Mouse (Mus musculus) heart, embryonic 11.5 days (tissue): ENCODE data around the gene Fbxl16. TPM values are rescaled to one million over a fixed set of nuclear protein-coding genes. Genes with fewer than 3 reads are reported as not detected.
A peak's percentile ranks its signal among the peaks of the same experiment; 100 is the strongest.

Experiments used
- ATAC-seq: fragments of 200-750 bp; cut with Nextera tagmentation; replicated peaks from 2 replicates; pipeline ENCODE4 v1.8.0; 2017; ENCODE audit warnings: moderate library complexity; ENCODE audit not compliant: insufficient number of reproducible peaks, low FRiP score, low TSS enrichment
- H3K27ac ChIP-seq: fragments of 300-500 bp; sonication (generic); 2 replicates; pipeline ENCODE4 v1.5.1; 2014; ENCODE audit warnings: mild to moderate bottlenecking, low read depth, low read length
- H3K27me3 ChIP-seq: fragments of 300-500 bp; sonication (generic); 2 replicates; pipeline ENCODE4 v1.6.1; 2014; ENCODE audit warnings: mild to moderate bottlenecking, low read length, mixed read lengths; ENCODE audit not compliant: control insufficient read depth, insufficient read depth
- H3K36me3 ChIP-seq: fragments of 300-500 bp; sonication (generic); 2 replicates; pipeline ENCODE4 v1.6.1; 2014; ENCODE audit warnings: mild to moderate bottlenecking, low read length, moderate library complexity, mixed read lengths; ENCODE audit not compliant: control insufficient read depth, insufficient read depth
- H3K4me1 ChIP-seq: fragments of 300-500 bp; sonication (generic); 2 replicates; pipeline ENCODE4 v1.6.1; 2014; ENCODE audit warnings: low read length; ENCODE audit not compliant: control insufficient read depth, insufficient read depth
- H3K4me2 ChIP-seq: fragments of 300-500 bp; sonication (generic); 2 replicates; pipeline ENCODE4 v1.6.1; 2014; ENCODE audit warnings: mild to moderate bottlenecking, moderate library complexity
- H3K4me3 ChIP-seq: fragments of 300-500 bp; sonication (generic); 2 replicates; pipeline ENCODE4 v1.5.1; 2014; ENCODE audit warnings: low read depth, low read length
- H3K9ac ChIP-seq: fragments of 300-500 bp; sonication (generic); 2 replicates; pipeline ENCODE4 v1.6.1; 2014; ENCODE audit warnings: mild to moderate bottlenecking, low read depth, low read length, moderate library complexity
- H3K9me3 ChIP-seq: fragments of 300-500 bp; sonication (generic); replicated peaks from 2 replicates; pipeline ENCODE4 v1.6.1; 2016; ENCODE audit warnings: low read length; ENCODE audit not compliant: control insufficient read depth
- WGBS: fragments of 180-500 bp; shearing (Covaris S2); extraction: QIAGEN DNeasy Blood & Tissue Kit; methylation state at CpG from one replicate; pipeline ENCODE4 v1.1.7; 2014; ENCODE audit not compliant: insufficient replicate concordance; 5-methylcytosine and 5-hydroxymethylcytosine counted together
- polyA plus RNA-seq: library from polyadenylated mRNA; unstranded; fragments of >200 nt; fragmentation: Nextera tagmentation; extraction: Ambion mirVana; gene quantifications from 2 replicates; pipeline ENCODE4 v1.2.1, GENCODE M21; 2014

Fbxl16 gene
- polyA plus RNA-seq, 1 experiment from 2014 or later = 1.1 TPM

GRCm38 (mm10) chr17:25833291-25833663, 24.4 kb downstream of the Fbxl16 start, which contains the start of gene Stub1:
Gene Stub1 (minus strand): TSS chr17:25833404.
- under 1% methylated on average over 24 of the region's 24 CpGs for WGBS
- Histone ChIP-seq H3K4me3 (peak within 1 kb of the TSS; percentile 88), H3K27me3 (no peaks in the 10 kb centered on the region), H3K27ac (peak within 1 kb of the TSS; percentile 99), H3K4me1 (peaks cover 73% of the 10 kb centered on the region), H3K9me3 (no peaks in the 10 kb centered on the region), H3K36me3 (peaks cover 19% of the 10 kb centered on the region), H3K4me2 (peak within 1 kb of the TSS; percentile 98), H3K9ac (peak within 1 kb of the TSS; percentile 92)
- peak; percentile 73 for ATAC-seq

- H3K9me3 ChIP-seq = no peaks in the 10 kb centered on the region
- peak overlapping the region; percentile 99 for H3K27ac ChIP-seq
- 39% methylated on average over 6 of the region's 6 CpGs for whole genome bisulfite sequencing
- peaks cover 22% of the 10 kb centered on the region for H3K36me3 ChIP-seq
- no peaks in the 10 kb centered on the region for H3K27me3 ChIP-seq
- H3K4me2 ChIP-seq = peak overlapping the region; percentile 98
- H3K4me1 ChIP-seq = peaks cover 69% of the 10 kb centered on the region
- H3K9ac ChIP-seq = peak overlapping the region; percentile 92
- no peak for ATAC-seq
- peak overlapping the region; percentile 88 for H3K4me3 ChIP-seq
Measured at GRCm38 (mm10) chr17:25833961-25834594, 25.2 kb downstream of the Fbxl16 start.

GRCm38 (mm10) chr17:25834595-25835222, 25.8 kb downstream of the Fbxl16 start:
- peak overlapping the region; percentile 92 for H3K9ac ChIP-seq
- no peaks in the 10 kb centered on the region for H3K27me3 ChIP-seq
- H3K27ac ChIP-seq = peak overlapping the region; percentile 99; the same call in 1 of the 2 replicates
- peak overlapping the region; percentile 98 for H3K4me2 ChIP-seq
- peak overlapping the region; percentile 88 for H3K4me3 ChIP-seq
- 90% methylated on average over 12 of the region's 12 CpGs for WGBS
- H3K9me3 ChIP-seq = no peaks in the 10 kb centered on the region
- ATAC-seq = no peak
- peaks cover 27% of the 10 kb centered on the region for H3K36me3 ChIP-seq
- H3K4me1 ChIP-seq = peaks cover 66% of the 10 kb centered on the region

- Histone ChIP-seq H3K9ac (no peak overlapping the region), H3K27me3 (no peaks in the 10 kb centered on the region), H3K4me2 (peak overlapping the region; percentile 98), H3K9me3 (no peaks in the 10 kb centered on the region), H3K36me3 (peaks cover 28% of the 10 kb centered on the region), H3K4me1 (peaks cover 60% of the 10 kb centered on the region), H3K4me3 (peak overlapping the region; percentile 88; the same call in 1 of the 2 replicates), H3K27ac (no peak overlapping the region)
- ATAC-seq = no peak
- 92% methylated on average over 7 of the region's 7 CpGs for WGBS
Measured at GRCm38 (mm10) chr17:25835301-25835700, 26.4 kb downstream of the Fbxl16 start.

GRCm38 (mm10) chr17:25835816-25836215, 26.9 kb downstream of the Fbxl16 start:
- 88% methylated on average over 16 of the region's 16 CpGs for WGBS
- H3K4me1 ChIP-seq = peaks cover 56% of the 10 kb centered on the region
- peak overlapping the region; percentile 86 for H3K4me2 ChIP-seq
- ATAC-seq = no peak
- H3K27ac ChIP-seq = no peak overlapping the region
- no peak overlapping the region for H3K4me3 ChIP-seq
- peak overlapping the region; percentile 73 for H3K9ac ChIP-seq
- no peaks in the 10 kb centered on the region for H3K27me3 ChIP-seq
- H3K9me3 ChIP-seq = no peaks in the 10 kb centered on the region
- H3K36me3 ChIP-seq = peaks cover 28% of the 10 kb centered on the region

GRCm38 (mm10) chr17:25836397-25837075, 27.7 kb downstream of the Fbxl16 start:
- Histone ChIP-seq H3K4me2 (peak overlapping the region; percentile 86), H3K27ac (peak overlapping the region; percentile 69), H3K27me3 (no peaks in the 10 kb centered on the region), H3K4me3 (peak overlapping the region; percentile 44), H3K9me3 (no peaks in the 10 kb centered on the region), H3K4me1 (peaks cover 50% of the 10 kb centered on the region), H3K9ac (peak overlapping the region; percentile 73), H3K36me3 (peaks cover 29% of the 10 kb centered on the region)
- ATAC-seq = no peak
- WGBS = 23% methylated on average over 23 of the region's 23 CpGs

GRCm38 (mm10) chr17:25837076-25837410, 28.2 kb downstream of the Fbxl16 start, which contains the start of gene Rhbdl1:
Gene Rhbdl1 (minus strand): TSS chr17:25837295.
- peaks cover 33% of the 10 kb centered on the region for H3K36me3 ChIP-seq
- H3K9me3 ChIP-seq = no peaks in the 10 kb centered on the region
- peak within 1 kb of the TSS; percentile 44 for H3K4me3 ChIP-seq
- H3K4me1 ChIP-seq = peaks cover 45% of the 10 kb centered on the region
- 3% methylated on average over 29 of the region's 29 CpGs for WGBS
- H3K27me3 ChIP-seq = no peaks in the 10 kb centered on the region
- peak within 1 kb of the TSS; percentile 86 for H3K4me2 ChIP-seq
- H3K27ac ChIP-seq = peak within 1 kb of the TSS; percentile 69
- H3K9ac ChIP-seq = peak within 1 kb of the TSS; percentile 73
- ATAC-seq = 0 out of 2 replicates have a peak, but pooled peaks have one; percentile 12

- no peaks in the 10 kb centered on the region for H3K9me3 ChIP-seq
- peak overlapping the region; percentile 86 for H3K4me2 ChIP-seq
- WGBS = 51% methylated on average over 3 of the region's 3 CpGs
- H3K4me3 ChIP-seq = no peak overlapping the region
- no peak for ATAC-seq
- H3K9ac ChIP-seq = peak overlapping the region; percentile 22; the same call in 1 of the 2 replicates
- H3K27ac ChIP-seq = peak overlapping the region; percentile 69
- no peaks in the 10 kb centered on the region for H3K27me3 ChIP-seq
- peaks cover 37% of the 10 kb centered on the region for H3K36me3 ChIP-seq
- H3K4me1 ChIP-seq = peaks cover 44% of the 10 kb centered on the region
Measured at GRCm38 (mm10) chr17:25837533-25837932, 28.6 kb downstream of the Fbxl16 start.
